Mouse (Mus musculus): Measurements from ENCODE around the gene Sf3b4. TPM values are rescaled to one million over a fixed set of nuclear protein-coding genes. Genes with fewer than 3 reads are reported as not detected.
"Not testable (repeated sequence)": the region's sequence is repeated elsewhere in the genome, so short reads cannot be mapped to it uniquely, and the experiment has no call there.

The Sf3b4 gene
- polyA plus RNA-seq, 1 experiment from 2014 or later, result 220 TPM

DNA sequence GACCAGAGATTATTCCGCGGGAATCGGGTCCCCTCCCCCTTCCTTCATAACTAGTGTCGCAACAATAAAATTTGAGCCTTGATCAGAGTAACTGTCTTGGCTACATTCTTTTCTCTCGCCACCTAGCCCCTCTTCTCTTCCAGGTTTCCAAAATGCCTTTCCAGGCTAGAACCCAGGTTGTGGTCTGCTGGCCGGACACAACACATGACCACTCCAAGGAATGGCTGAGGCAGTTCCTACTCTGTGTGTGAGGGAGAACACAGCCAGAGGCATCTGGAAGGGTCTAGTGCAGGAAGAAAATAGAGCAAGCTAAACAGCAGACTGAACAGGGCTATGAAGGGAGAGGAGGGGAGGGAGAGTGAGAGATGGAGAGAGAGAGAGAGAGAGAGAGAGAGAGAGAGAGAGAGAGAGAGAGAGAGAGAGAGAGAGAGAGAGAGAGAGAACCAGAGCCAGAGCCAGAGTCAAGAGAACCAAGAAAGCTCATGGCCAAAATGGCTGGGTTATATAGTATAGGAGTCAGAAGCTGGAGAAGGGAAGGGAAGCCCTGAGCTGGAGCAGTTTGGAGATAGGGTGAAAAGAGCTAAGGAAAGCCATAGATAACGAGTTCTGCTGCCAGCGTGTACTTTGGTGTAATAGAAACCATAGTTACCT lies 26.6 kb downstream of the Sf3b4 start:
- H3K27me3 ChIP-seq (ENCODE audit: control insufficient read depth, insufficient read depth, low read length); H3K9me3 ChIP-seq (ENCODE audit: control insufficient read depth, low read length); H3K4me3 ChIP-seq (ENCODE audit: low read length); ATAC-seq (ENCODE audit: low FRiP score, low TSS enrichment); H3K9ac ChIP-seq (ENCODE audit: low read depth, low read length); H3K4me1 ChIP-seq (ENCODE audit: control insufficient read depth, insufficient read depth, low read length); H3K36me3 ChIP-seq (ENCODE audit: control insufficient read depth, insufficient read depth, low read length); H3K27ac ChIP-seq (ENCODE audit: low read depth, low read length): not testable (repeated sequence)
- 30% methylated on average over 6 of the region's 8 CpGs for WGBS
- H3K4me2 ChIP-seq (replicated peaks; ENCODE audit: low read depth, low read length), result 0 out of 2 replicates have a peak overlapping the region, but pooled peaks have one; percentile 10

DNA sequence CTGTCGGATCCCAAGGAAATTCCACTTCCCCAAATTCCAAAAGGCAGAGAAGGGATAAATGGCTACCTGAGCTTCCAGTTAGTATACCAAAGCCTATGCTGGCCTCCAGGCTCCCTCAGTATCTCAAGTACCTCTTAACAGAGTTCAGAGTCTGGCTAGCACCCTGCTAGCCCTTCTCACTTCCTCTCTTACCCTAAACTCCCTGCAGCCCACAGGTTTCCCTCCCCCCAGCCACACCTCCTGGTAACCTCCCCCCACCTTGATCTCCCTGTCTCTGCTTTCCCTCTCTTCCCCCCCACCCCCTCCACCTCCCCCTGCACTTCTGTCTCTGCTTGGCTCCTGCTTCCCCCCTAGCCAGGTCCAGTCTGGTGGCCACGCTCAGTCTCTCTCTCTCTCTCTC lies 27.6 kb downstream of the Sf3b4 start:
- peaks cover 5% of the 10 kb centered on the region for H3K4me1 ChIP-seq (ENCODE audit: control insufficient read depth, insufficient read depth, low read length)
- H3K9me3 ChIP-seq (ENCODE audit: control insufficient read depth, low read length), result no peaks in the 10 kb centered on the region
- no peaks in the 10 kb centered on the region for H3K36me3 ChIP-seq (ENCODE audit: control insufficient read depth, insufficient read depth, low read length)
- no peak for ATAC-seq (ENCODE audit: low FRiP score, low TSS enrichment)
- no peaks in the 10 kb centered on the region for H3K27me3 ChIP-seq (ENCODE audit: control insufficient read depth, insufficient read depth, low read length)
- 68% methylated on average over 2 of the region's 2 CpGs for WGBS
- no peak overlapping the region for H3K27ac ChIP-seq (ENCODE audit: low read depth, low read length)
- H3K9ac ChIP-seq (ENCODE audit: low read depth, low read length), result no peak overlapping the region
- H3K4me2 ChIP-seq (replicated peaks; ENCODE audit: low read depth, low read length), result no peak overlapping the region
- H3K4me3 ChIP-seq (ENCODE audit: low read length), result no peak overlapping the region

DNA sequence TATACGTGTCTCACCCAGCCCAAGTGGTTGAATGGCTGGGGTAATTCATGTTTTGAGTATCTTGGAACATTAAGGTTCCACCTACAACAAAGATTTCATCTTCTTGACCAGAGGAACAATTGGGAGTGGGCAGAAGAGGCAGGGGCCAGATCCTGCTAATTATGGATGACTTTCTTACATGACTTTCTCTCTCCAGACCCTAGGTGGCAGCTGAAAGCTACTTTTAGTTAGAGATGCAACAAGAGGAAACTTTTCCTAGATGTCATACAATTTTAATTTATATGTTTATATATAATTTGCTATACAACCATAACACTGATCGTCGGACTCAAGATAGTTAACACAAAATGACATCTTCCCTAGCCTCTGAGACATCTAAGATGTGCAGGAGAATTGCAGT lies 35.7 kb downstream of the Sf3b4 start:
- H3K9ac ChIP-seq (ENCODE audit: low read depth, low read length), result no peak overlapping the region
- H3K27me3 ChIP-seq (ENCODE audit: control insufficient read depth, insufficient read depth, low read length), result no peaks in the 10 kb centered on the region
- no peak overlapping the region for H3K4me3 ChIP-seq (ENCODE audit: low read length)
- WGBS, result 75% methylated on average over 3 of the region's 3 CpGs
- H3K9me3 ChIP-seq (ENCODE audit: control insufficient read depth, low read length), result no peaks in the 10 kb centered on the region
- ATAC-seq (ENCODE audit: low FRiP score, low TSS enrichment), result no peak
- no peak overlapping the region for H3K27ac ChIP-seq (ENCODE audit: low read depth, low read length)
- no peaks in the 10 kb centered on the region for H3K4me1 ChIP-seq (ENCODE audit: control insufficient read depth, insufficient read depth, low read length)
- H3K4me2 ChIP-seq (replicated peaks; ENCODE audit: low read depth, low read length), result no peak overlapping the region
- H3K36me3 ChIP-seq (ENCODE audit: control insufficient read depth, insufficient read depth, low read length), result no peaks in the 10 kb centered on the region

DNA sequence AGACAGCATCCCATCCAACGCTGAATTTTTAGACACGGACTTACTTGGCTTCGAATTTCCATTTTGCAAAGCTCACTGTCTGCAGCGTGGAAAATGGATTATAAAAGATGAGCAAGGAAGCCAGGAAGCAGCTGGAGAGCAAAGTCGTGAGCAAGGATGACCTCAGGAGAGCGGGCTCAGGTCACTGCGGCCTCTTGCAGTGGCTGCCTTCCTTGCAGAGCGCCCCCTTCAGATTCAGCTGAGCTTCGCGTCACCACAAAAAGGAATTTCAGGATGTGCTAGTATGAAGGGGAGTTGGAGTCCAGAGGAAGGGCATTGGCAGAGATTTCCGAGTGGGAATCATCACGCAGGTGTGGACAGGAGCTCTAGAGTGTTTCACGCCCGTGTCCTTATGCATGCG lies 37.1 kb downstream of the Sf3b4 start:
- no peak overlapping the region for H3K4me2 ChIP-seq (replicated peaks; ENCODE audit: low read depth, low read length)
- no peaks in the 10 kb centered on the region for H3K9me3 ChIP-seq (ENCODE audit: control insufficient read depth, low read length)
- no peaks in the 10 kb centered on the region for H3K27me3 ChIP-seq (ENCODE audit: control insufficient read depth, insufficient read depth, low read length)
- no peak overlapping the region for H3K27ac ChIP-seq (ENCODE audit: low read depth, low read length)
- H3K4me1 ChIP-seq (ENCODE audit: control insufficient read depth, insufficient read depth, low read length), result no peaks in the 10 kb centered on the region
- H3K9ac ChIP-seq (ENCODE audit: low read depth, low read length), result no peak overlapping the region
- 26% methylated on average over 15 of the region's 15 CpGs for WGBS
- no peak overlapping the region for H3K4me3 ChIP-seq (ENCODE audit: low read length)
- ATAC-seq (ENCODE audit: low FRiP score, low TSS enrichment), result no peak
- H3K36me3 ChIP-seq (ENCODE audit: control insufficient read depth, insufficient read depth, low read length), result no peaks in the 10 kb centered on the region

DNA sequence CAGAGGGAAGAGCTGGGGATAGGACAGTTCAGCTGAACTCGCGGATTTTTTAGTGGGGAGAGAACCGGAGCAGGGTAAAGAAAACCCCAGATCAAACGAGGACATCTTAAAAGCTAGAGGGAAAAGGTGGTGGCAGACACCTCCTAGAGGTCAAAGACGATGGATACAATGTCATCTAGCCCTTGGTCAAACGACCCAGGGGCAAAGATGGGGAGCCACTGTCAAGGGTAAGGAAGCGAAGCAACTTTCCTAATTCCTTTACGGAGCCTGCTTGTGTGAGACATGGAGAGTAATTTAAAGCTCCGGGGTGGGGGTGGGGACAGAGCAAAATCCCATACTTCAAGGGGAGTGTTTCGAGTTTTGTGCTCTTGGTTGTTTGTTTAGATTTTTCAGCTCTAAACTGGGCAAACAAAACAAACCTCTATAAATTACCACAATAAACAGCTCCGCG lies 47.1 kb downstream of the Sf3b4 start:
- H3K36me3 ChIP-seq (ENCODE audit: control insufficient read depth, insufficient read depth, low read length), result no peaks in the 10 kb centered on the region
- under 1% methylated on average over 12 of the region's 12 CpGs for WGBS
- ATAC-seq (ENCODE audit: low FRiP score, low TSS enrichment), result peak; percentile 32

DNA sequence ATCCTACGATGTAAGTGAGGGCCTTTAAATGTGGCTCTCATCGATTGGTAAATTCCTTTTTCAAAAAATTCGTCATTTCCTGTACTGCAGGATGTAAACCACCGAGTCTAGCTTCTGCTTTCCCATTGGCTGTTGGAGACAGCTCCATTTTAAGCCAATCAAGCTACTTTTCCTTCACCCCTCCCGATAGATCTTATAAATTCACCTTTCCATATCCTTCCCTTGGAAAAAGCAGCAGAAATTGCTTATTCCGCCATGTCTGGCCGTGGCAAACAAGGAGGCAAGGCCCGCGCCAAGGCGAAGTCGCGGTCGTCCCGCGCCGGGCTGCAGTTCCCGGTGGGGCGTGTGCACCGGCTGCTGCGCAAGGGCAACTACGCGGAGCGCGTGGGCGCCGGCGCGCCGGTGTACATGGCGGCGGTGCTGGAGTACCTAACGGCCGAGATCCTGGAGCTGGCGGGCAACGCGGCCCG lies 47.6 kb downstream of the Sf3b4 start, which contains the start of the genes Bola1 and Hist2h2ab:
Bola1 (minus strand) TSS at position 49 of the 470 bp plus-strand sequence.
Hist2h2ab (plus strand) TSS at position 205 of the 470 bp plus-strand sequence.
- WGBS, result under 1% methylated on average over 37 of the region's 37 CpGs
- peak; percentile 85 for ATAC-seq (ENCODE audit: low FRiP score, low TSS enrichment)
- H3K4me3 ChIP-seq (ENCODE audit: low read length), result peak within 1 kb of the TSS; percentile 65

More for the DNA sequence above, 47.1 kb downstream of the Sf3b4 start:
- H3K27me3 ChIP-seq (ENCODE audit: control insufficient read depth, insufficient read depth, low read length), result no peaks in the 10 kb centered on the region
- peak overlapping the region; percentile 64 for H3K9ac ChIP-seq (ENCODE audit: low read depth, low read length)
- H3K9me3 ChIP-seq (ENCODE audit: control insufficient read depth, low read length), result no peaks in the 10 kb centered on the region
- H3K27ac ChIP-seq (ENCODE audit: low read depth, low read length), result peak overlapping the region; percentile 100
- H3K4me1 ChIP-seq (ENCODE audit: control insufficient read depth, insufficient read depth, low read length), result peaks cover 24% of the 10 kb centered on the region
- H3K4me3 ChIP-seq (ENCODE audit: low read length), result peak overlapping the region; percentile 65
- peak overlapping the region; percentile 82 for H3K4me2 ChIP-seq (replicated peaks; ENCODE audit: low read depth, low read length)

DNA sequence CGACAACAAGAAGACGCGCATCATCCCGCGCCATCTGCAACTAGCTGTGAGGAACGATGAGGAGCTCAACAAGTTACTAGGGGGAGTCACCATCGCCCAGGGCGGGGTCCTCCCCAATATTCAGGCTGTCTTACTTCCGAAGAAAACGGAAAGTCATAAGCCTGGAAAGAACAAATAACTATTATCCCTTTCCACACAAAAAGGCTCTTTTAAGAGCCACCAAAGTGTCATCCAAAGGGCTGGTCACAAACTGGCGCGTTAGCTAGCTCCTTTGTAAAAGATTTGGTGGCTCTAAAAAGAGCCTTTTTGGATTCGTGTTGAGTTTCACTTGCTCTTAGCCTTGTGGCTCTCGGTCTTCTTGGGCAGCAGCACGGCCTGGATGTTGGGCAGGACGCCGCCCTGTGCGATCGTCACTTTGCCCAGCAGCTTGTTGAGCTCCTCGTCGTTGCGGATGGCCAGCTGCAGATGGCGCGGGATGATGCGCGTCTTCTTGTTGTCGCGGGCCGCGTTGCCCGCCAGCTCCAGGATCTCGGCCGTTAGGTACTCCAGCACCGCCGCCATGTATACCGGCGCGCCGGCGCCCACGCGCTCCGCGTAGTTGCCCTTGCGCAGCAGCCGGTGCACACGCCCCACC lies 48.1 kb downstream of the Sf3b4 start:
- peaks cover 31% of the 10 kb centered on the region for H3K4me1 ChIP-seq (ENCODE audit: control insufficient read depth, insufficient read depth, low read length)
- peak overlapping the region; percentile 100 for H3K27ac ChIP-seq (ENCODE audit: low read depth, low read length)
- H3K9ac ChIP-seq (ENCODE audit: low read depth, low read length), result peak overlapping the region; percentile 93
- peak; percentile 46 for ATAC-seq (ENCODE audit: low FRiP score, low TSS enrichment)
- H3K27me3 ChIP-seq (ENCODE audit: control insufficient read depth, insufficient read depth, low read length); H3K36me3 ChIP-seq (ENCODE audit: control insufficient read depth, insufficient read depth, low read length); H3K9me3 ChIP-seq (ENCODE audit: control insufficient read depth, low read length): not testable (repeated sequence)
- peak overlapping the region; percentile 65 for H3K4me3 ChIP-seq (ENCODE audit: low read length)
- H3K4me2 ChIP-seq (replicated peaks; ENCODE audit: low read depth, low read length), result peak overlapping the region; percentile 82
- under 1% methylated on average over 27 of the region's 47 CpGs for WGBS

More for the DNA sequence above, 47.6 kb downstream of the Sf3b4 start, which contains the start of the genes Bola1 and Hist2h2ab:
- Histone ChIP-seq H3K36me3 (ENCODE audit: control insufficient read depth, insufficient read depth, low read length) (no peaks in the 10 kb centered on the region), H3K27me3 (ENCODE audit: control insufficient read depth, insufficient read depth, low read length) (no peaks in the 10 kb centered on the region), H3K4me1 (ENCODE audit: control insufficient read depth, insufficient read depth, low read length) (peaks cover 26% of the 10 kb centered on the region), H3K9ac (ENCODE audit: low read depth, low read length) (peak within 1 kb of the TSS; percentile 93), H3K4me2 (replicated peaks; ENCODE audit: low read depth, low read length) (peak within 1 kb of the TSS; percentile 82), H3K27ac (ENCODE audit: low read depth, low read length) (peak within 1 kb of the TSS; percentile 100), H3K9me3 (ENCODE audit: control insufficient read depth, low read length) (no peaks in the 10 kb centered on the region)

DNA sequence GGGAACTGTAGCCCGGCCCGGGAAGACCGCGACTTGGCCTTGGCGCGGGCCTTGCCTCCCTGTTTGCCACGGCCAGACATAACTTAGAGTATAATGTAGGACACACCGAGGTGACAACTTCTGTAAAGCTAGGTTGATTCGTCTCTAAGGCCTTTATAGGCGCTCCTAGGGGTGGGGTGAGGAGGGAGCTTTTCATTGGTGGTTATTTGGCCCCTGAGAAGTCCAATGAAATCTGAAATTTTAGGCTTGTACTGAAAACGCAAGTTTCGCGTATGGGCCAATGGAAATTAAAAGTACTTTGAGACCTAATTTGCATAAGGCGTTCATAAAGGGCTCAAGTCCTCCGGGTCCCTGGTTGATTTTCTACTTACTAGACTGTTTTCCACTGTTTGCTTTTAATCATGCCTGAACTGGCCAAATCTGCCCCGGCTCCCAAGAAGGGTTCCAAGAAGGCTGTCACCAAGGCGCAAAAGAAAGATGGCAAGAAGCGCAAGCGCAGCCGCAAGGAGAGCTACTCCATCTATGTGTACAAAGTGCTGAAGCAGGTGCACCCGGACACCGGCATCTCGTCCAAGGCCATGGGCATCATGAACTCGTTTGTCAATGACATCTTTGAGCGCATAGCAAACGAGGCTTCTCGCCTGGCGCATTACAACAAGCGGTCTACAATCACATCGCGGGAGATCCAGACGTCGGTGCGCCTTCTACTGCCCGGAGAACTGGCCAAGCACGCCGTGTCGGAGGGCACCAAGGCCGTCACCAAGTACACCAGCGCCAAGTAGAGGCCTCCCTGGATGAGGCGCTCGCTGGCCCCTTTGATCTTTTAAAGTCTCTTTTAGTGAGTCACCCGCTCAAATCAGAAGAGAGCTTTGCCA lies 48.9 kb downstream of the Sf3b4 start, which contains the start of the genes Hist2h2ac and Hist2h2be:
Hist2h2ac (minus strand) TSS at position 116 of the 875 bp plus-strand sequence.
Hist2h2be (plus strand) TSS at position 355 of the 875 bp plus-strand sequence.
- Histone ChIP-seq H3K27ac (ENCODE audit: low read depth, low read length) (peak within 1 kb of the TSS; percentile 100), H3K4me1 (ENCODE audit: control insufficient read depth, insufficient read depth, low read length) (peaks cover 35% of the 10 kb centered on the region), H3K36me3 (ENCODE audit: control insufficient read depth, insufficient read depth, low read length) (no peaks in the 10 kb centered on the region), H3K4me2 (replicated peaks; ENCODE audit: low read depth, low read length) (peak within 1 kb of the TSS; percentile 82), H3K9me3 (ENCODE audit: control insufficient read depth, low read length) (no peaks in the 10 kb centered on the region), H3K27me3 (ENCODE audit: control insufficient read depth, insufficient read depth, low read length) (no peaks in the 10 kb centered on the region), H3K4me3 (ENCODE audit: low read length) (peak within 1 kb of the TSS; percentile 65), H3K9ac (ENCODE audit: low read depth, low read length) (peak within 1 kb of the TSS; percentile 93)
- ATAC-seq (ENCODE audit: low FRiP score, low TSS enrichment), result peak; percentile 93
- WGBS, result under 1% methylated on average over 43 of the region's 43 CpGs

Measured in kidney, embryonic 14.5 days (tissue).